Mouse (Mus musculus) forebrain, embryonic 13.5 days (tissue): Measurements from ENCODE around the gene Acad12. TPM values are rescaled to one million over a fixed set of nuclear protein-coding genes. Genes with fewer than 3 reads are reported as not detected.

ENCODE experiments used
- ATAC-seq: fragments of 200-750 bp; cut with Nextera tagmentation; 2 replicates; pipeline ENCODE4 v1.8.0; 2017
- H3K27ac ChIP-seq: fragments of 300-500 bp; sonication (generic); 2 replicates; pipeline ENCODE4 v1.5.1; 2015; ENCODE audit warnings: inconsistent platforms, mild to moderate bottlenecking, moderate library complexity
- H3K27me3 ChIP-seq: fragments of 300-500 bp; sonication (generic); 2 replicates; pipeline ENCODE4 v1.6.1; 2015; ENCODE audit warnings: mild to moderate bottlenecking, inconsistent platforms
- H3K36me3 ChIP-seq: fragments of 300-500 bp; sonication (generic); 2 replicates; pipeline ENCODE4 v1.6.1; 2015; ENCODE audit warnings: mild to moderate bottlenecking, inconsistent platforms; ENCODE audit not compliant: poor library complexity, severe bottlenecking
- H3K4me1 ChIP-seq: fragments of 300-500 bp; sonication (generic); 2 replicates; pipeline ENCODE4 v1.6.1; 2015; ENCODE audit warnings: inconsistent platforms
- H3K4me2 ChIP-seq: fragments of 300-500 bp; sonication (generic); 2 replicates; pipeline ENCODE4 v1.6.1; 2015; ENCODE audit warnings: inconsistent platforms, mild to moderate bottlenecking, moderate library complexity
- H3K4me3 ChIP-seq: fragments of 300-500 bp; sonication (generic); 2 replicates; pipeline ENCODE4 v1.5.1; 2015; ENCODE audit warnings: mild to moderate bottlenecking, inconsistent platforms
- H3K9ac ChIP-seq: fragments of 300-500 bp; sonication (generic); 2 replicates; pipeline ENCODE4 v1.6.1; 2015; ENCODE audit warnings: mild to moderate bottlenecking, inconsistent platforms
- H3K9me3 ChIP-seq: fragments of 300-500 bp; sonication (generic); replicated peaks from 2 replicates; pipeline ENCODE4 v1.6.1; 2016; ENCODE audit warnings: inconsistent platforms
- WGBS: fragments of 180-500 bp; shearing (Covaris S2); methylation state at CpG from one replicate; pipeline ENCODE4 v1.1.7; 2015; 5-methylcytosine and 5-hydroxymethylcytosine counted together
- polyA plus RNA-seq: library from polyadenylated mRNA; unstranded; fragments of >200 nt; fragmentation: Nextera tagmentation; extraction: Ambion mirVana; gene quantifications from 2 replicates; pipeline ENCODE4 v1.2.1, GENCODE M21; 2015

Gene Acad12
- polyA plus RNA-seq, 1 experiment from 2014 or later: 1.0 TPM

DNA sequence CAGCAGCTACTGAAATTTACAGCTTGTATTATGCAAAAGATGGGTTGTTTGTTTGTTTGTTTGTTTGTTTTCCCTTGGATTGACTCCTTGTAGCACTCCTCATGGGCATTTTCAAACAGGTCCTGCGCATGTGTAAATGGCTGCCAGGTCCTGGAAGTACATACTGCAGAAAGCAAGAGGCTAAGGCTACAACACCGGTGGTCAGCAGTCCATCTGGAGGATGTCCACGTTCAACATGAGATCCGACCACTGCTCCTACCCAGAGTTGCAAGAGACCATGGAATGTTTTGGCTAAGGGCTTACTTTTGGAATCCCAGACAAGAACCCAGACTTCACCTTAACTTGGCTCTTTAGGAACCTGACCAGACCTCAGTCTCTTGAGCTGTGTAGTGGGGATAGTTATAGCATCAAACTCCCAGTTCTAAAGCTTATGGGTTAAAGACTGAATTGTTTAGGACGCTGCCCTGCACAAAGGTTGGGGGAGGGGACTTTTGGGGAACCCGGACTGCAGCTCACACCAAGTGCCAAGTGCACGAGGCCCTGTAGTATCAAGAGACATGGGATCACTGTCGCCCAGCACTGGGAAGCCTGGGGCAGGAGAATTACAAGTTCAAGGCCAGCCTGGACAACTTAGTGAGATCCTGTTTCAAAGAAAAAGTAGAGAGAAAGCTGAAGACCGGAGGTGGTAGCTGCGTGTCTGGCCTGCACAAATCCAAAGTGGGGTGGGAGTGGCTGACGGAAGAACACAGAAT, 26.5 kb downstream of the Acad12 start:
- H3K4me1 ChIP-seq: peaks cover 19% of the 10 kb centered on the region
- WGBS: 64% methylated on average over 11 of the region's 11 CpGs
- no peak overlapping the region for H3K27ac ChIP-seq
- peaks cover 6% of the 10 kb centered on the region; the same call in 1 of the 2 replicates for H3K27me3 ChIP-seq
- no peak for ATAC-seq
- peak overlapping the region; percentile 93 for H3K4me2 ChIP-seq
- H3K36me3 ChIP-seq: no peaks in the 10 kb centered on the region
- no peaks in the 10 kb centered on the region for H3K9me3 ChIP-seq
- peak overlapping the region; percentile 68 for H3K4me3 ChIP-seq
- H3K9ac ChIP-seq: no peak overlapping the region

DNA sequence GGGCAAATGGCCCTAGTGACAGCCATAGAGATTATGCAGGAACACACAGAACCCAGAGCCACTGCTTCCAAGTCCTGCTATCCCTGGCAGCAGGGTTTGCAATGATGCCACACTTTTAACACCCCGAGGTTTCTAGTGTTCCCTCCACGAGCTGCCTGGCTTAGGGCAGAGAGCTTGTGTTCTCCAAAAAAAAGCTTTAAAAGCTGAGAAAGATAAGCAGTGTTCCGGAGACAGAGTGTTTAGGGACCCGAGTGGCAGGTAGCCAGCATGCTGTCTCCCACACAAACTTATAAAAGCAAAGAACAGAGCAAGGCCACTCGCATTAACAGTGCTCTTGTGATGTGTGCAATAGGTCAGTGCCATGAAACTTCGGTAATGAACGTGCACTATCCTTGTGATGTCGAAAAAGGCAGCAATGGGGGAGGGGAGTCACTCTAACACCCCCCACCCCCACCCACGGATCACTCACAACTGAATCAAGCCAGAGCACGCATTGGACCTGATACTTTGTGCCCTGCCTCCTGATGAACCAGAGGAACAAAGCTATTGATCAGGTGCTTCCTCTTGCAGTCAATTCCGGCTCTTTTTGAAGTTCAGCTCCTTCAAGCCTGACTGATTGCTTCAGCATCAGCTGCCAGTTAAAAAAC, 27.2 kb downstream of the Acad12 start:
- H3K4me2 ChIP-seq: peak overlapping the region; percentile 93; the same call in 1 of the 2 replicates

DNA sequence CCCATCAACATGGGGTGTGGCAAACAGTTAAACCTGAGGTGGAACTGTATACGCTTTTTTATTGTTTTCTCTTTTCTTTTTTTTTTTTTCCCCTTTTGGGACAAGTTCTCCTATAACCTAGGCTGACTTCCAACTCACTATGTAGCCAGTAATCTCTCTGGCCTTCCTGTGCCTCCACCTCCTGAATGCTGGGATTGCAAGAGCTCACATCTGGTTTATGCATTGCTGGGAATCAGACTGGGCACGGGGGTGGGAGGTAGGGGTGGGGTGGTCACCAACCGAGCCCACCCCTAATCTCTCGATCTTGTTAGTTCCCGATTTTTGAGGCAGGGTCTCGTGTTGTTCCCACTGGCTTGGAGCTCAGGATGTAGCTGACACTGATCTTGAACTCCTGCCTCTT, 28.8 kb downstream of the Acad12 start:
- H3K4me1 ChIP-seq: peaks cover 19% of the 10 kb centered on the region
- no peak overlapping the region for H3K4me2 ChIP-seq
- no peaks in the 10 kb centered on the region for H3K36me3 ChIP-seq
- H3K4me3 ChIP-seq: no peak overlapping the region
- no peaks in the 10 kb centered on the region for H3K27me3 ChIP-seq
- H3K27ac ChIP-seq: no peak overlapping the region
- WGBS: 92% methylated on average over 6 of the region's 6 CpGs
- H3K9ac ChIP-seq: no peak overlapping the region
- no peak for ATAC-seq
- no peaks in the 10 kb centered on the region for H3K9me3 ChIP-seq

More for the DNA sequence above, 27.2 kb downstream of the Acad12 start:
- Histone ChIP-seq H3K4me3 (no peak overlapping the region), H3K36me3 (no peaks in the 10 kb centered on the region), H3K27ac (no peak overlapping the region), H3K9ac (no peak overlapping the region), H3K9me3 (no peaks in the 10 kb centered on the region), H3K27me3 (peaks cover 4% of the 10 kb centered on the region; the same call in 1 of the 2 replicates), H3K4me1 (peaks cover 19% of the 10 kb centered on the region)
- WGBS: 84% methylated on average over 11 of the region's 11 CpGs
- no peak for ATAC-seq

DNA sequence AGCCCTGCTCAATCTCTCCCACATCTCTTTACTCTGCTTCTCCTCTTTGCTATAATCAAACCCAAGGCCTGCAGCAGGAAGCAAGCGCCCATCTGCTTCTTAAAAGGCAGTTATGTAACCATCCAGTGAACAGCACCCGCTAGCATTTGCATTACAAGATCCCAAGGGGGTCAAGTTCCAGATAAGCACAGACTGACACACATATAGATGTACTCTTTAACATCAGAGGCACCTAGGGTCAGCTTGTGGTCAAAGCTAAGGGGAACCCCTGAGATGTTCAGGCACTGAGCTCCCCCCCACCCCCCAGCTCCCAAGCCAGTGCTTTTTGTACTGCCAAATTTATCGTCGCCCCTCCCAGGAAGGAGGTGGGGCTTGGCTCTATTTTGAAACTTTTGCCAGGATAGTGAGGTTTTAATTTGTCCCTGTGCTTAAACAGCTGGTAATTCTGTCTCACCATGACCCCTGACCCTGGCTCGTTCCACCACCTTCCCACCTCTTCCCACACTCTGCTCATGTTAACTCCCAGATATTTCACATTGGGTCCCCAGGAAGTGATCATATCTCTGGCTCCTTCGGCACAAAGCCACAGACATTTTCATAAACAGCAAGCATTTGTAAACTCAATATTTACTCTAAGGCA, 32.2 kb downstream of the Acad12 start:
- H3K4me3 ChIP-seq: no peak overlapping the region

DNA sequence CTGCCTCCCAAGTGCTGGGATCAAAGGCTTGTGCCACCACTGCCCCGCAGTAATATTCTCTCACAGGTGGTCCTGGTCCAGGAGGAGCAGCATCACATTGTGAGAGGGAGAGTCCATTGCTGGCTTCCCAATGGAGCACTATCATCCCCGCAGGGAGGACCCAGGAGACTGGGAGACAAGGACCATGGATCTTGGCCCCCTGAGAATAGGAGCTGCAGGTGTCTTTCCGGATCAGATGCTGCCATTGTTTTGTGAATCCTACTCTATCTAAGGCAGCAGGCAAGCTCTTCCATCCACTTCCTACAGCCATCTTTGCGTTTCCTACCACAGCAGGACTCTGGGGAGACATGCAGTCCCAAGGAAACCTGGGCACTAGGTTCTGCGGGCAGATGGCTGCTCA, 33.0 kb downstream of the Acad12 start:
- H3K36me3 ChIP-seq: no peaks in the 10 kb centered on the region
- no peak overlapping the region for H3K27ac ChIP-seq
- H3K27me3 ChIP-seq: no peaks in the 10 kb centered on the region
- H3K4me1 ChIP-seq: no peaks in the 10 kb centered on the region
- H3K4me2 ChIP-seq: no peak overlapping the region
- no peak overlapping the region for H3K9ac ChIP-seq
- no peaks in the 10 kb centered on the region for H3K9me3 ChIP-seq
- no peak overlapping the region for H3K4me3 ChIP-seq
- 90% methylated on average over 5 of the region's 5 CpGs for WGBS
- no peak for ATAC-seq

More for the DNA sequence above, 32.2 kb downstream of the Acad12 start:
- WGBS: 84% methylated on average over 6 of the region's 6 CpGs
- Histone ChIP-seq H3K27me3 (no peaks in the 10 kb centered on the region), H3K4me1 (no peaks in the 10 kb centered on the region), H3K9ac (no peak overlapping the region), H3K9me3 (no peaks in the 10 kb centered on the region), H3K4me2 (no peak overlapping the region), H3K36me3 (no peaks in the 10 kb centered on the region), H3K27ac (no peak overlapping the region)
- ATAC-seq: no peak

DNA sequence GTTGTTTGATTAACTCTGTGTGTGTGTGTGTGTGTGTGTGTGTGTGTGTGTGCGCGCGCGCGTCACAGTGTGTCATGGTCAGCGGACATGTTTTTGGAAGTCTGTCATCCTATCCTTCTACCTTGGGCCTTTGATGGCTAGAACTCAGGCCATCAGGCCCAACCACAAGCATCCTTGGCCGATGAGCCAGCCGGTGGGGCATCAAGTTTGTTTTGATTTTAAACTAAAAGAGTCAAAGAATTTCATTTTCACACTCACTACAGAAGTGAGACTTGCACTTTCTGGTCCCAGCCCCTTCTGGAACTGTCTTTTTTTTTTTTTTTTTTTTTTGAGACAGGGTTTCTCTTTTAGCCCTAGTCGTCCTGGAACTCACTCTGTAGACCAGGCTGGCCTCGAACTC, 33.7 kb downstream of the Acad12 start:
- no peak overlapping the region for H3K27ac ChIP-seq
- no peaks in the 10 kb centered on the region for H3K4me1 ChIP-seq
- no peak overlapping the region for H3K4me3 ChIP-seq
- no peak overlapping the region for H3K4me2 ChIP-seq
- no peak overlapping the region for H3K9ac ChIP-seq
- ATAC-seq: no peak
- 97% methylated on average over 10 of the region's 10 CpGs for WGBS
- H3K36me3 ChIP-seq: no peaks in the 10 kb centered on the region; the same call in 1 of the 2 replicates
- no peaks in the 10 kb centered on the region for H3K27me3 ChIP-seq
- H3K9me3 ChIP-seq: no peaks in the 10 kb centered on the region

DNA sequence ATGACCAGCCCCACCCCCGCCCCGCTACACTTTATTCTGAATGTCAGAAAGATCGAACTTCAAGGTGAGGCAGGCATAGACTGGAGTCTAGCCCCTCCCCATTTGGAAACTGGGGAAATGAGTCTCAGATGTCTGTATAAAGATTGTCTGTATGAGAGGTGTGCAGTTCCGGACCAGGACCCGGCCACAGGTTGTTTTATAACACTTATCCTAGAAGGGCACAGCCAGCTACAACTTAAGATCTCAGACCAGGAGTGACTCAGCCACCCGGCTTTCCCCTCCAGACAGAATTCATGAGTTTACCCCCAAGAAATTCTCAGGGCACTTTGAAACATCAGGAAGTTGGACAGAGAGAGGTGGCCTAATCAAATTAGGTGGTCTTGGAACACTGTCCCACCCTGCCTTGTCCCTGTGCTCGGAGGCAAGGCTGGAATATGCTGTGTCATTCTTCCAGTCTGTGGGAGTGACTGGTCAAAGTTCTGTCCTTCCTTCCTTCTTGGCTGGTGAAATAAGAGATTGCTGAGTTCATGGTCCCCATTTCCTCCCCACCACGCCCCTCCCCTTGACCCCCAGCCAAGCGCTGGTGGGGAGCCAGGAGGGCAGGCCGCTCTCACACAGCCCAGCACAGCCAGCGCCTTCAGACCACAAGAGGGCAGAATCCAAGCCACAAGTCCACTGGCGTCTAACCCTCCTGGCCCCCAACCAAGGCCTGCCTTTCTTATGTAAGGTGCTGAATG, 34.8 kb downstream of the Acad12 start:
- H3K4me1 ChIP-seq: no peaks in the 10 kb centered on the region
- no peak for ATAC-seq
- H3K4me3 ChIP-seq: no peak overlapping the region
- no peak overlapping the region for H3K9ac ChIP-seq
- H3K36me3 ChIP-seq: peaks cover 10% of the 10 kb centered on the region; the same call in 1 of the 2 replicates
- no peak overlapping the region for H3K4me2 ChIP-seq
- no peak overlapping the region for H3K27ac ChIP-seq
- H3K9me3 ChIP-seq: no peaks in the 10 kb centered on the region
- no peaks in the 10 kb centered on the region for H3K27me3 ChIP-seq
- WGBS: 62% methylated on average over 12 of the region's 12 CpGs

DNA sequence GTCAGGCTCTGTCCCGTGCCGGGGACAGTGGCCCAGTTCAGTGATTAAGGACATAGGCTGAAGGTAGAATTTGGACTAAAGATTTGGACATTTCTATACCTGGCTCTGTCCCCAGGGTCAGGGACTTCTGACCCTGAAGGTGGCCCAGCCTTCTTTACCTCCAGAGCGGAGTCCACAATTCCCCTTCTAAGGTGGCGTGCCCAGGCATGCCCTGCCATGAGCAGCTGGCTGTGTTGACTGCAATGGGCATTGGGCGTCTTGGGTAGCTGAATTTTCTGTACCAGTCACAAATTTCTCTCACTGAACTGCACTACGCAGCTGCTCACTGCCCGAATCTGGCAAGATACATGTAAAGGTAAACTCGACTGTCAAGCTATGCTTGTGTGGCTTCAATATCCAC, 36.8 kb downstream of the Acad12 start:
- ATAC-seq: no peak
- H3K27ac ChIP-seq: no peak overlapping the region
- no peak overlapping the region for H3K9ac ChIP-seq
- no peaks in the 10 kb centered on the region for H3K9me3 ChIP-seq
- no peak overlapping the region for H3K4me2 ChIP-seq
- peaks cover 20% of the 10 kb centered on the region; the same call in 1 of the 2 replicates for H3K36me3 ChIP-seq
- WGBS: 93% methylated on average over 8 of the region's 8 CpGs
- H3K4me1 ChIP-seq: no peaks in the 10 kb centered on the region
- H3K27me3 ChIP-seq: no peaks in the 10 kb centered on the region
- no peak overlapping the region for H3K4me3 ChIP-seq

DNA sequence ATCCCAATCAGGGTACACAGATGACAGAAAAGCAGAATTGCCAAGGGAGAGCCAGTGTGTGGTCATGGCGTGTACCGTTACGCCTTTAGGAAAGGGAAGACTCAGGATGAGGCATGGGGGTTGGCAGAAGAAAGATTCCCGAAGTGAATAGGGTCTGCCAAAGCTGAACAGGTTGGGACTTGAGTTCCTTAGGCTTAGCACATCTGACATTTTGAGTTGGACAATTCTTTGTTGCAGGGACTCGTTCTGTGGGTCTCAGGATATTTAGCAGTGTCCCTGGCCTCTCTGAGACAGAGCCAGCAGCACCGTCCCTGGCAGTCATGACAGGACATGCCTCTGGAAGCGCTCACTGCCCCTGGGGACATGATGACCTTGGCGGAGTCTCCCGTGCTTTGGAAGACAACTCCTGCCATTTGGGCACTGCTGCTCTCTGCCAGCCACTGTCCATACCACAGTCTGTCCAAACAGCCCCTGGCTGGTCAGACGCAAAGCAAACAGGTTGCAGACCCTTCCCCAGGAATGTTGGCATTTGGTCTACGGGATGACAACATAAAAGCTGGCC, 41.7 kb downstream of the Acad12 start:
- Histone ChIP-seq H3K27me3 (no peaks in the 10 kb centered on the region), H3K9me3 (no peaks in the 10 kb centered on the region), H3K4me3 (no peak overlapping the region), H3K27ac (no peak overlapping the region), H3K4me1 (no peaks in the 10 kb centered on the region), H3K36me3 (peaks cover 47% of the 10 kb centered on the region), H3K9ac (no peak overlapping the region), H3K4me2 (no peak overlapping the region)
- ATAC-seq: no peak
- WGBS: 94% methylated on average over 11 of the region's 11 CpGs

DNA sequence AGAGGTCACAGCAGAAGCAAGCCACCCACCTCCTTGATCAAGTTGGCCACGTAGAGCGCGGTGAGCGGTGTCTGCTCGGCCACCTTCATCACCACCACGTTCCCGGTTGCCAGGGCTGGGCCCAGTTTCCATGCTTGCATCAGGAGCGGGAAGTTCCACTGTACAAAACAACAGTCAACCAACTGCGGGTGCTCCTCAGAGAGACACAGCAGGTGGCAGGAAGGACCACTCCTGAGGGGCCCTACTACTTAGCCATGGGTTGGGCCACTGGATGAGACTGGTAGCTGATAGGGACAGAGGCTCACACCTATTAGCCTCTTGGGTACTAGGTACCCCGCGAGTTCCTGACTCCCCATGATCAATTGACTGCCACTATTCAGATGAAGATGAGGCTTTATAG, 42.9 kb downstream of the Acad12 start:
- Histone ChIP-seq H3K36me3 (peaks cover 55% of the 10 kb centered on the region), H3K4me2 (no peak overlapping the region), H3K27me3 (no peaks in the 10 kb centered on the region), H3K27ac (no peak overlapping the region), H3K9me3 (no peaks in the 10 kb centered on the region), H3K9ac (no peak overlapping the region), H3K4me1 (no peaks in the 10 kb centered on the region), H3K4me3 (no peak overlapping the region)
- 97% methylated on average over 11 of the region's 11 CpGs for WGBS
- no peak for ATAC-seq

DNA sequence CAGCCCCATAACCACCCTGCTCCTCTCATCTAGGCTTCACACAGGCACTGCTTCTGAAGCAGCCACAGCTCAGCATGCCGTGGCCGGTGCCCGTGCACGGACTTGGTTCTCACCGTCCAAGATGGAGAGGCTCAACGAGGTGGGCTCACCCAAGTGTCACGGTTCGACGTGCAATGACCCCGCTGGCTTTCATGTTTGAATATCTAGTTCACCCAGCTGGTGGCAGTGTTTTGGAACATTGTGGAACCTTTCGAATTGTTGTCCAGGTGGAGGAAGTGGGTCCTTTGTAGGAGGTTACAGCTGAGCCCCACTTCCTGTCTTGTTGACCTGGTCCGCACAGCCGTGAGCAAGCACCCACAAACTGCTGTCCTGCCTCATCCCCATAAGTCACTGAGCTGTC, 44.6 kb downstream of the Acad12 start:
- Histone ChIP-seq H3K36me3 (peaks cover 57% of the 10 kb centered on the region), H3K4me3 (no peak overlapping the region), H3K27me3 (no peaks in the 10 kb centered on the region), H3K4me1 (no peaks in the 10 kb centered on the region), H3K9me3 (no peaks in the 10 kb centered on the region), H3K4me2 (no peak overlapping the region), H3K27ac (no peak overlapping the region), H3K9ac (no peak overlapping the region)
- WGBS: 89% methylated on average over 13 of the region's 13 CpGs
- ATAC-seq: no peak
